Mouse (Mus musculus) T-helper 1 cell (primary cell): Measurements from ENCODE around the gene Prkn.

Source experiments
- in situ Hi-C: fragments of 300-600 bp; cut with MboI, MseI; formaldehyde crosslinking; loops from one replicate; pipeline ENCODE4 v1.15.1; 2025; ENCODE audit warnings: high pct_unique_total_duplicates

Prkn gene

DNA sequence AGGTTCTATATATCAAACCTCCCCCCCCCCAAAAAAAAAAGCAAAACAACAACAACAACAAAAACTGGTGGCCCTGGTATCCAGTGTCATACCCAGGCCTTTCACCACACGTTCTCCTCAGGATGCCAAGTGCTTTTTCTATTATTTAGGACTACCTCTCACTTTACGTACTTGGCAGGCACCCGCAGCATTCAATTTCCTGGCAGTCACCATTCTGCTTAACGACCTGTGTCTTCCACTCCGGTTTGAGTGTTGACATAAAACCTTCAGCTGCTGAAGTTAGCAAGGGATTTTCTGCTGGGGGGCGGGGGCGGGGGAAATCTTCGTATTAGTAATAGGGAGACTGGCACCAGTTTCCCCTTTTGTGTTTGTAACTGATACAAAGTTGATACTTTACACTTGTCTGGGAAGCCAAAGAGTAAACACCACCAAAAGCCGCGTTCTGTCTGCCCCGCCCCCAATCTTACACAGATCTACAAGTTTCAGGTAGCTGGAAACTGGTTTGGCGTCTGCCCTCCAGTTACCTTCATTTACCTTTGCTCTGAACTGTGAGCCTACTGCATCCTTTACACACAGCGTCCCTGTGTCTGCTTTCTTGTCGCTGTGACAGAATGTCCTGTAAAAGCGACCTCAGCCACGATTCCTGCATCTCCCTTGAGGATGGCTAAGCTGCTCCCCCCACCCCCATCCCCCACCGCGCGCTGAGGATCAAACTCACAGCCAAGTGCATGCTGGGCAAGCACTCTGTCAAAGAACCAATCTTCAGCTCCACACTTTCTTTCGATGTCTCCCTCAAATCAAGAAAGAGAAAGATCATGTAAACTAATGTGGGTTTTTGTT, 1240.7 kb downstream of the Prkn start:
- in situ Hi-C loops, result no loop called here

DNA sequence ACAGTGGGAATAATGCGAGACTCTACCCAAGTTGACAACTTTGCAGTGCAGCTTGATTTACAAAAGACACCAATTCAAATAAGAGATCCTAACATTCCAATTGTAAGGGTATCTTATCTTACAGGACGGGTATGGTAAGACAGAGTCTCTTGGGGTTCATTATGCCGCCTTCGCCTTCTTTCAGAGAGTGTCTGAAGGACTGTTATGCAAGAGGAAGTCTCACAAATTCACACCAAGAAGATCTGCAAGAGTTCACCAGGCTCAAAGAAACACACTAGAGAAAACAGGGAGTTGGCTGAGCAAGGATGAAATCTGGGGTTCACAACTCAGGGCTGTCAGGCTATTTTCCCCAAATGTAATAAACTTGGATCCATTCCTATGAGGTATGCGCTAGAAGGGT, 1242.0 kb downstream of the Prkn start:
- in situ Hi-C loops, result no loop called here

DNA sequence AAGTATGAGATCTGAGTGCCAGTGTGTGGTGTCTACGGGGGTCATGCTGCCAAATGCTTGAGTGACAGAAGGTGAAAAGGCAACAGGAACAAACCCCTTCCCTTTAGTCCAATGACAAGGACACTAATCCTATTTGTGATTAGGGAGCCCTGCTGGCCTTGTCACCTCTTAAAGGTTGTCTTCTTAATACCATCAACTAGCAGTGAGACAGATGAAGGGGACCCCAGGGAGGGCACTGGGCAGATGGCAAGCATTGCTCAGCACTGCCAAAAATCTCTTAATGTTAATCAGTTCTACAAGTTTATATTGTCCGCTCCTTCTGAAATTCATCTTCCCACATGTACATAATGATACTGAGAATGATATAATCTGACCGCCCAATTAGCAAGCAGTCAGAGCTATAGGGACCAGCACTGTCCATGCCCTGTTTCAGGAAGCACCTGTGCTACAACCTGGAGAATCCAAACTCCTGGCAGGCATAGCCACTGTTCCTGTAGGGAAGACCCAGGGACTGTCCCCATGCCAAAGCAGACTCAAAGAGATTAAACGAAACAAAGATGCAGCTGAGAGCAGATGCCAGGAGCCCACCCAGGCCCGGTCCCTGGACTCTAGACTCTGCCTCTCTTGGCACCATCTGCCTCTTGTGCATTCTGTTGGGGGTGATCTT, 1250.2 kb downstream of the Prkn start:
- in situ Hi-C loops, result no loop called here

DNA sequence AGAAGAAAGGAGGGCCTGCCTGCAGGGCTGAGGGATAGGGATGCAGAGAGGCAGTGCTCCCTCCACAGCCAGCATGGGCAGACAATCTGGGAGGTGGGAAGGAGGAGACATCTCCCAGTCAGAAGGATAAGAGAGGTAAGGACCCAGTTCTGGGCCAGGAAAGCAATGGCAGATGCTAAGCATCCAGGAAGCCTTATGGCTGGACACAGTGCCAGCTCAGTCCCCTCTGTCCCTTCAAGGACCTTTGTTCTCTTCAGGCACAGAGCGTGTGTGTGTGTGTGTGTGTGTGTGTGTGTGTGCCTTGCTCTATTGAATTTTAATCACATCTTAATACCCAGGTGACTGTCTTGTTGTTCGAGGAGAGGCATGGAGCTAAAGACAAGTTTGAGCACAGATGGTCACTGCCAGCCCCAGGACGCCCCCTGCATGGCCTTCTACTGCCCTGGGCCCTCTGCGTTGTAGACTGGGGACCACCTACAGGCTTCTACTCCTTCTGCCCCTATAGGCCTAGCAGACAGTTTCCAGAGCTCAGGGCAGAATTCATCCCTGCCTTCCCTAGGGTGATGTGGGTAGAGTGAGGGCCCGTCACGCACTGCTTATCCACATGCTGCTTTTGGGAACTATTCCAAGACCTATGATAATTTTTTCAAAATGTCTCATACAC, 1252.8 kb downstream of the Prkn start:
- in situ Hi-C loops, result no loop called here

DNA sequence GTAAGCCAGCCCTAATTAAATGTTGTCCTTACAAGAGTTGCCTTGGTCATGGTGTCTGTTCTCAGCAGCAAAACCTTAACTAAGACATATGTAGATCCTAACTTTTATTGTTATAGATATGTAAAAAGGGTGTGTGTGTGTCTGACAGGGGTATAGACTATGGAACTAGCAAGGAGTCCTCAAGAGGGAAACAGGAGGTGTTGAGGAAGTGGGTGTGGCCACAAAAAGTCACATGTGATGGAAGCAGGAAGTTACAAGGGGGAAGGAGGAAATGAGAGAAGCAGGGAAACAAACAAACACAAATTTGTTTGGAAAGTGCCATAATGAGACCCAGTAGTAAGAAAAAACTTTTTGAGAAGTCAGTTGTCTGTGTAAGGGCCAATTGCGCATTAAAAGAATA, 1253.8 kb downstream of the Prkn start:
- in situ Hi-C loops, result no loop called here

DNA sequence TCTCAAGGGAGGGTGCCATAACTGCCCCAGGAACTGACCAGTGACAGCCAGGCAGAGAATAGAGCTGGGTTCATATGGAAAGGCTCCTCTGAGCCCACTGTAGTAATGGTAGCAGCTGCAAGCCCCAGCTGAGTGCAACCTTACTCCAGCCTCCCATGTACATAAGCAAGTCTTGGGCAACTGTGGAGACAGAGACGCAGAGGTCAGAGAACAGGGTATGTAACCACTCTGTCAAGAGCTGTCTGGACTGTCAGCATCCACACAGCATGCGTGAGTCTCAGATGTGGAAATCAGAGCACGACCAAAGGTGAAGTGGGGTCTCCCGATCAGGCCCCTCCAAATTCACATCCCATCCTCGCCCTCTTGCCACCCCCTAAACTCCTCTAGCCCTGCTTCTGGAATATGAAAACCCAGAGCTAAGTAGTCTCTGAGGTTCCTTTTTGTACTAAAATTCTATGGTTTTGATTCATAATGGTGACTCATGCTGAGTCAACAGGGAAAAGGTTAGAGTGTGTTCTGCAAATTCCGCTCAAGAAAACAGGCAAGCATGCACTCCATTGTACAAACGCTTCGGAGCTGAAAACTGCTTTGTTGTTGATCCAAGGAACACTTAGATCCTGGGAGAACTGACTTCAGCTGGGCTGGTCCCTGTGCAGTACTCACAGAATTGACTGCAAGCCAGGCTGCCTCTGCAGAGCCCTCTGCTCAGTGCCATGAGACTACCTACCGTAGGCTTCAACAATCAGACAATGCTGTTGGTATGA, 1254.8 kb downstream of the Prkn start:
- in situ Hi-C loops, result no loop called here

DNA sequence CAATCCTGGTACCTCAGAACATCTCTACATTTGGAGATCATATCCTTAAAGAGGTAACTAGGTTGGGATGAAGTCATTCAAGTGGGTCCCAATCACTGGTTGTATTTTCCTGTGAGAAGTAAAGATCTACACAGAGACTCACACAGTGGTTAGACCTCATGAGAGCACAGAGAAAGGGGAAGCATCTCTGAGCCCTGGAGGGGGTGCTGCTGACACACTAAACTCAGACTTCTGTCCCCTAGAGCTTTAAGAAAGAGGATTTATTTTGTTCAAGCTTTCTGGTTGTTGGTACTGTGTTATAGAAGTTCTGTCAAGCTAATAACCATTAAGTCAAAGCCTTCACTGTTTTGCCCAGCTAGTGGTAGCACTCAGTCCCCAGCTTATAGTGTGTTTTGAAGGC, 1259.2 kb downstream of the Prkn start:
- in situ Hi-C loops, result no loop called here

DNA sequence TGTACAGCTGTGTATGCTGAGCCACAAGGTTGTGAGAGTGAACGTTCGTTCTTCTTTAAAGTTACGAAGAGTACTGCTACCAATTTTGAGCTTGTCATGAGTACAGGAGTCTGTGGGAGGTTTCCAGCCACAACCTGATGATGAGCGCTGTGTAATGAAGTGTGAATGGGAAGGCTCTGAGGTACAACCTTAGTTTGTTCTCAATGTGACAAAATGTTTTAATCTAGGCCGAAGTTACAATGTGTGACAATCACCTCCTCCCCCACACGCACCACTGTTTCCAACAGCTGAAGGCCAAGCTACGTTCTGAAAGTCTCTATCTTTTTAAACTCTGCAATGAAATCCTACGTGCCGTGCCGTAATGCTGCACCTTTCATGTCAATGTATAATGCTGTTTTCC, 1262.1 kb downstream of the Prkn start:
- in situ Hi-C loops, result no loop called here

DNA sequence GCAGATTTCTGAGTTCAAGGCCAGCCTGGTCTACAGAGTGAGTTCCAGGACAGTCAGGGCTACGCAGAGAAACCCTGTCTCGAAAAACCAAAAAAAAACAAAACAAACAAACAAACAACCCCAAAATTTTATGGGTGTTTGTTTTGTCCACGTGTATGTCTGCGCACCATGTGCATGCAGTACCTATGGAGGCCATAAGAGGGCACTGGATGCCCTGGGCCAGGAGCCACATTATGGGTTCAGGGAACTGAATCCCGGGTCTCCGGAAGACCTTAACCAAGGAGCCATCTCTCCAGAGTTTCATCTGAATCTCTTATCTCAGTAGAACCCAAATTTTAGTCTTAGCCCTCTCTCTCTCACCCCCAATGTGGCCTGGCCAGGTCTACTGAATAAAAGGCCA, 1263.6 kb downstream of the Prkn start:
- in situ Hi-C loops, result no loop called here

DNA sequence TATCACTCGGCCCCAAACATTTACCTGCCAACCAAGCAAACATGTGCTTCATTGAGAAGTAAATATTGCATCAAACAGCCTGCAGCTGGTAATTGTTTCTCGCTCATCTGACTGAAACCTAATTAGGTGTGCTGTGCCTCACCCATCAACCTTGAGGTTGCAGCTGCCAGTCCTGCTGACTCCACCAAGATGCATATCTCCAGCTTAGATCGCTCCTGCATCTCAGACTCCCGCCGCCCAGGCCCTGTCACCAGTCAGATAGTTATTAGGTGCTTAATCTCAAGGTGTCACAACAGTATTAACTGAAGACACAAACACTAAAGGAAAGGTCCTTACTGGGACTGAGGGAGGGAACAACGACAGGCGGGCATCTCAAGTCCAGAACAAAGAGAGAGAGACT, 1264.1 kb downstream of the Prkn start:
- in situ Hi-C loops, result no loop called here

DNA sequence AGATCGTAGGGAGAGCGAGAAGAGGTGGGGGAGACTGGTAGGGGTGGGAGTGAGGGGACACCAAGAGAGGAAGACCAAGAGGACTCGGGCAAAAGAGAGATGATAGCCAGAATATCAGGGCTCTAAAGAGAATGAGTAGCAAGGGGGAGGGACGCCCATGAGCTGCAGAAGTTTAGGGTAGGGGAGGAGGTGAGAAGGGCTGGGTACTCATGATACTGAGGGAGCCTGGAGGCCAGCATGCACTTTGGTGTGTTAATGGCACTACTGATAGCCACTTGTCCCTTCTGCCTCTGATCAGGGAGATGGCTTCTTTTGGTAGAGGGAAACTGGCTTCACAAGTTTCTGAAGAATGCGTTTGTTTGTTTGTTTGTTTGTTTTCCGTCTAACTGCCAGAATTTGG, 1264.5 kb downstream of the Prkn start:
- in situ Hi-C loops, result no loop called here

DNA sequence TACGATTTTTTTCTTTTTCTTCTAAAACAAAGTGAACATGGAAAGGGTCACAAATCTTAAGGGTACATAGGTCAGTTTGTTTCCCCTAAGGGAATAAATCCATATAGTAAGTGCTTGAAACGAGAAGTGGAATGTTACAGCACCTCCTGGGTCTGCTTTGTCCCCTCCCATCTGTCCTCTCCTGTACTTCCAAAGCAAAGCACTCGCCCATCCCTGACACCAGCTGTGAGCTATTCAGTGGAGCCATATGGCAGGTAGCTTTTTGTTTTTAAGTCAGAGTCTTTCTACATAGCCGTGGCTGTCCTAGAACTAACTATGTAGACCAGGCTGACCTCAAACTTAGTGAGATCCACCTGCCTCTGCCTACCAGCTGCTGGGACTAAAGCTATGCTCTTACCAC, 1266.1 kb downstream of the Prkn start:
- in situ Hi-C loops, result no loop called here
